Mouse (Mus musculus) cerebellum, adult 18-20 months (tissue): ENCODE measurements around the gene Rarb.

Experiments used
- DNase-seq, 2 experiments: peaks; one replicate each; pipeline ENCODE4 v3.0.0; 2021

The Rarb gene

GRCm38 (mm10) chr14:16431941-16432499 lies 386.9 kb downstream of the Rarb start:
- DNase-seq = no peak

- DNase-seq = no peak
Observed at GRCm38 (mm10) chr14:16427569-16427968, 391.4 kb downstream of the Rarb start.

GRCm38 (mm10) chr14:16414163-16414562 lies 404.8 kb downstream of the Rarb start:
- DNase-seq = no peak

- no peak for DNase-seq
Observed at GRCm38 (mm10) chr14:16405187-16405586, 413.8 kb downstream of the Rarb start.

- DNase-seq = no peak
Observed at GRCm38 (mm10) chr14:16384783-16385182, 434.2 kb downstream of the Rarb start.
